In the genomic region with DNA sequence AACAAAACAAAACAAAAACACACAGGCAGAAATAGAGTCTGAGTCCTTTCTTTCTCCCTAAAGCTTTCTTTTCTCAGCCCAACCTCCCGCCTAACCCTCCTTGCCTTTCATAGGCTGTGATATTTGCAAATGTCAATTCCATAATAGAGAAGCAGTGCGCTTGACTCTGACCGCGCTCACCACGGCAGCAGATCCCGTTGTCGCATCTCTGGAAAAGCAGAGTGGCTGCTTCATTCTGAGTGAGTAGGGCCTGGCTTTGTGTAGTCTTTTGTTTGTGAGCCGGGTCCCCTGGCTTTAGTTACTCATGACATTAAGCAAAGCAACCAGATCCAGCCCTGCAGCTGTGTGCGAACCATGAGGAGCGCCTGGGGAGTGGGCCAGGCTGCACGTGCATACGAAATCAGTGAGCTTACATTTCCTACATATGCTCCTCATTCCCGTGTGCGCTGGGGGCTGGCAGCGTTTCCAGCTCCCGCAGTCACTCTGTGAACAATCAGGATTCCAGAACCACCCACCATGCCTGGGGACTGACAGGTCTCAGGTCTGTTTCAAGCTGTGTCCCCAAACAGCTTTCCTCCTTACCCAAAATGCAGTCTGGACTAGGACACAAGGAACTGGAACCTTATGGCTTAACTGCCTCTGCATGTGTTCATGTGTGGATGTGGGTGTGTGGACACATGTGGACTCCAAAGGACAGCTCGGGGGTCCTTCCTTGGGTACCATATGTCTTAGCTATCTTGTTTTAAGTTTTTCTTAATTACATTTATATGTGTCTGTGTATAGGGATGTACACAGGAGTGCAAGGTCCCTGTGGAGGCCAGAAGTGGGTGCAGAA, we compare ENCODE assay signal across 10 mouse cellular contexts.
DNase-seq lines count a peak whose midpoint lies in the region; ATAC-seq and TF ChIP-seq lines count a peak whose summit lies in the region.
"Had no signal": no experiment of that assay in that cellular context is flagged by ENCODE, and none has a peak within 500 bp of the region (broad histone marks: within the 10 kb centered on the region; RNA-seq: fewer than 3 reads in every experiment).

No protein-coding gene starts in this region.

- no peak for TF ChIP-seq CTCF in midbrain, postnatal 0 days (IDR thresholded peaks at IDR 0.05)

- DNase-seq in heart, adult 9 months (ENCODE audit: low spot score in 2 of 2): no peak
- peak; percentile 80 for DNase-seq in embryonic facial prominence, embryonic 10.5 days (ENCODE audit: low spot score)
- DNase-seq in layer of hippocampus, adult 18-20 months (ENCODE audit: low spot score in 2 of 2): peak; percentile 7 to 45
- peak; percentile 59 for DNase-seq in midbrain, postnatal 0 days (ENCODE audit: low spot score)
- DNase-seq in ovary, postnatal 36 days (ENCODE audit: low spot score): no peak
- no peak for DNase-seq in kidney, postnatal 14 days

- 40% methylated on average over 17 of the region's 17 CpGs for WGBS in heart, embryonic 14.5 days
- WGBS in embryonic facial prominence, embryonic 10.5 days: 11% methylated on average over 17 of the region's 17 CpGs
- WGBS in midbrain, postnatal 0 days: 7% methylated on average over 17 of the region's 17 CpGs

- H3K27me3 ChIP-seq in heart, embryonic 14.5 days (ENCODE audit: control insufficient read depth, insufficient read depth, low read length): no peaks in the 10 kb centered on the region
- peaks cover 42% of the 10 kb centered on the region for H3K27me3 ChIP-seq in embryonic facial prominence, embryonic 10.5 days (replicated peaks; ENCODE audit: low read depth, poor library complexity, severe bottlenecking)
- no peaks in the 10 kb centered on the region for H3K27me3 ChIP-seq in midbrain, postnatal 0 days (ENCODE audit: insufficient read depth, low read length)

- H3K4me3 ChIP-seq in heart, embryonic 14.5 days (ENCODE audit: control insufficient read depth in 1 of 2, insufficient read depth in 1 of 2, low read depth in 1 of 2, low read length in 2 of 2): no peak overlapping the region; a peak in 1 of 4 replicates
- H3K4me3 ChIP-seq in embryonic facial prominence, embryonic 10.5 days: peak overlapping the region; percentile 45
- H3K4me3 ChIP-seq in midbrain, postnatal 0 days (ENCODE audit: low read depth, low read length): peak overlapping the region; percentile 8; the same call in 1 of the 2 replicates
- H3K4me3 ChIP-seq: erythroblast, embryonic 14.5 days; myocyte had no signal

- no peaks in the 10 kb centered on the region for H3K9me3 ChIP-seq in heart, embryonic 14.5 days (ENCODE audit: control insufficient read depth, low read length)
- no peaks in the 10 kb centered on the region for H3K9me3 ChIP-seq in embryonic facial prominence, embryonic 10.5 days
- H3K9me3 ChIP-seq in midbrain, postnatal 0 days (ENCODE audit: low read length): no peaks in the 10 kb centered on the region

- peak overlapping the region; percentile 36; the same call in 1 of the 2 replicates for H3K9ac ChIP-seq in heart, embryonic 14.5 days (ENCODE audit: low read length)
- no peak overlapping the region for H3K9ac ChIP-seq in midbrain, postnatal 0 days (replicated peaks; ENCODE audit: low read length, poor library complexity, severe bottlenecking)

- peaks cover 0 to 5% of the 10 kb centered on the region in 2 experiments; a peak in 1 of 4 replicates for H3K4me1 ChIP-seq in heart, embryonic 14.5 days (ENCODE audit: control insufficient read depth in 2 of 2, insufficient read depth in 2 of 2, low read length in 2 of 2)
- peaks cover 27% of the 10 kb centered on the region for H3K4me1 ChIP-seq in embryonic facial prominence, embryonic 10.5 days
- H3K4me1 ChIP-seq in midbrain, postnatal 0 days (ENCODE audit: insufficient read depth, low read length): peaks cover 11% of the 10 kb centered on the region

- no peak overlapping the region for H3K27ac ChIP-seq in heart, embryonic 14.5 days (replicated peaks in 1 of 2; ENCODE audit: control insufficient read depth in 1 of 2, insufficient read depth in 1 of 2, low read depth in 2 of 2, low read length in 2 of 2)
- peak overlapping the region; percentile 79 for H3K27ac ChIP-seq in embryonic facial prominence, embryonic 10.5 days (replicated peaks)
- H3K27ac ChIP-seq in midbrain, postnatal 0 days (ENCODE audit: low read depth, low read length): no peak overlapping the region

- H3K4me2 ChIP-seq in heart, embryonic 14.5 days (ENCODE audit: low read length): peak overlapping the region; percentile 43; the same call in 1 of the 2 replicates
- H3K4me2 ChIP-seq in midbrain, postnatal 0 days (ENCODE audit: low read depth, low read length, poor library complexity, severe bottlenecking): peak overlapping the region; percentile 42

- no peaks in the 10 kb centered on the region for H3K36me3 ChIP-seq in heart, embryonic 14.5 days (ENCODE audit: control insufficient read depth, insufficient read depth, low read length)
- H3K36me3 ChIP-seq in embryonic facial prominence, embryonic 10.5 days (replicated peaks): no peaks in the 10 kb centered on the region
- no peaks in the 10 kb centered on the region for H3K36me3 ChIP-seq in midbrain, postnatal 0 days (ENCODE audit: insufficient read depth, low read length)

- no peak for ATAC-seq in heart, embryonic 14.5 days (ENCODE audit: insufficient number of reproducible peaks, insufficient read depth, low FRiP score, low read depth)
- peak; percentile 64; the same call in 1 of the 2 replicates for ATAC-seq in midbrain, postnatal 0 days (ENCODE audit: low FRiP score)
- no peak for ATAC-seq in erythroblast, adult 5-6 weeks (replicated peaks; ENCODE audit: low FRiP score, poor library complexity, severe bottlenecking)

Comparison
In these comparisons a context has a peak if more than half of its experiments do, and no peak if none do; other contexts are left out.
1. H3K4me3 ChIP-seq: peak in embryonic facial prominence, embryonic 10.5 days (single experiment) and midbrain, postnatal 0 days (single experiment); none in heart, embryonic 14.5 days (0 of 2).
2. DNase-seq: peak in embryonic facial prominence, embryonic 10.5 days (single experiment), layer of hippocampus, adult 18-20 months (2 of 2) and midbrain, postnatal 0 days (single experiment); none in heart, adult 9 months (0 of 2), ovary, postnatal 36 days (single experiment) and kidney, postnatal 14 days (single experiment).